Mouse (Mus musculus) left cerebral cortex, adult 8-10 months (tissue): ENCODE data around the gene Gm17949. TPM values are rescaled to one million over a fixed set of nuclear protein-coding genes. Genes with fewer than 3 reads are reported as not detected.

ENCODE experiments used
- DNase-seq, 2 experiments: peaks; one replicate each; pipeline ENCODE4 v3.0.0; 2022; ENCODE audit warnings: low spot score in 2 of 2
- total RNA-seq, 4 experiments: library from RNA; stranded (reverse); gene quantifications; 2 replicates each; pipeline ENCODE4 v1.2.4; 2022

Gm17949 gene
- total RNA-seq, 4 experiments from 2014 or later = 0.48 to 0.65 (median 0.53) TPM; not detected in 1

DNA sequence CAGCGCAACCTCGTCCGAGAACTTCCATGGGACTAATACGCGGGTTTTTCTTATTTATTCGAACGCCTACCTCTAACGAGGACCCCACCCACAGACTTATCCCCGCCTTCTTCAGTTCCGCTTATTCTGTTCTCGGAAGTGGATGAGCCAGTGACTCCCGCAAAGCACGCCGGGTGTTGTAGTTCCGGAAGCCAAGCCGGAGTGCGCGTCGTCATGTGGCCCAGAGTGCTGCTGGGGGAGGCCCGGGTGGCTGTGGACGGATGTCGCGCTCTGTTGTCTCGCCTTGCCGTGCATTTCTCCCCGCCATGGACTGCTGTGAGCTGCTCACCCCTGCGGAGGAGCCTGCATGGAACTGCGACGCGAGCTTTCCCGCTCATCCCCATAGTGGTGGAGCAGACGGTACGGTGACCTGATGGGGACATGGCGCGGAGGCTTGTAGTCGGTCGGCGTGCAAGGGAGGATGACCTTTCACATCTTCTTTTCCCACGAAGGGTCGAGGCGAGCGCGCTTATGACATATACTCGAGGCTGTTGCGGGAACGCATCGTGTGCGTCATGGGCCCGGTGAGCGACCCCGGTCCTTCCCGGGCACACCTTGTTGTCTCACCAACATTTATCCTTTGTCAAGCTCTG, 21.0 kb upstream of the Gm17949 start, which contains the start of gene Clpp:
Clpp (plus strand) TSS at position 191 of the 632 bp plus-strand sequence.
- peak; percentile 82 to 94 for DNase-seq

DNA sequence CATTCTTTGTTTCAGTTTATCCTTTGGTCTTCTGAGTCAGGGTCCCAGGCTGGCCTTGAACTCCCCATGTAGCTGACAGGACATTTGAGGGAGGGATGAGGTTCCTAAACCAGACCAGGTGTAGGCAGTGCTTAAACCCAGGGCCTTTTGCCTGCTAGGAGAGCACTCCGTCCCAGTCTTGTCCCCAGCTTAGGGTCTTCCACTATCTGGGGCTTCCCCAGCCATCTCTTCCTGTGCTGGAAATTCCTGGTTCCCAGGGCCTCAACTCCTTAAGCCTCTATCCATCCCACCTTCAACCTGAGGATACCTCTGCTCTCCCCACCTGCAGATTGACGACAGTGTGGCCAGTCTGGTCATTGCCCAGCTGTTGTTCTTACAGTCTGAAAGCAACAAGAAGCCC, 20.3 kb upstream of the Gm17949 start:
- DNase-seq = peak in 1 of 2 experiments; percentile 5

DNA sequence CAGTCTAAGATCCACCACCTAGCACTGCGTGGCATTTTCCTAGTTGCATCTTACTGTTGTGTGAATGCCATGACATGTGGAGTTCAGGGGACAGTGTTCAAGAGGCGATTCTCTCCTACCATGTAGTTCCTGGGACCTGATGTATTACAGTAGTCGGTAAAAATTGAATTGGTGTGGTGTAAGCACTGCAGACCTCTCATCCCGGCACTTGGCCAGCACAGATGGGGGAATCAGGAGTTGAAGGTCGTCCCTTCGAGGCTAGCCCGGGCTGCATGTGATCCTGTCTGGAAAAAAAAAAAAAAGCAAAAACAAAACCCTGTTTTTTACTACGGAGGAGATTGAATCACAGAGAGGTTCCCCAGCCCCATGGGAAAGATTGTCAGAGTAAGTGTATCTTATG, 16.2 kb upstream of the Gm17949 start:
- no peak for DNase-seq

GRCm38 (mm10) chr17:56996506-56996905, 14.8 kb upstream of the Gm17949 start:
- no peak for DNase-seq

- peak; percentile 86 to 97 for DNase-seq
These were observed 14.1 kb upstream of the Gm17949 start, which contains the start of gene Alkbh7 for GRCm38 (mm10) chr17:56997029-56997667. Alkbh7 (plus strand) TSS chr17:56997339.

DNA sequence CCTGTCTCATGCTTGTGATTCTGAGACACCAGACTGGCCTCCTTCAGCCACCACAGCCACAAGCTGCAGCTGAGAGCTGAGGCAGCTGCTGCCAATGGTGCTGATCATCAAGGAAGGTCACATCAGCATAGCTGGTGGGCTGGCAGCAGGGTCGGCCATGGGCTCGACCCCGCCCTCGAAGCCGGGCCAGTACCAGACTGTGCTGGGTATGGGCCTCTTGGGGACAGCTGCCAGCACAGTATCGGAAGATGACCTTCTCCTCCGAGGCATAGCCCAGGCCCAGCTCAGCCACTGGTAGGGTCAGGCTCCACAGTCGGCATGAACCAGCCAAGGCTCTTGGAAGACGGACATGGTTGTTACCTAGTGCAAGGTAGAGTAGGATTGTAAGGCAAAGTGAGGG, 11.9 kb upstream of the Gm17949 start:
- no peak for DNase-seq

- DNase-seq = no peak
These were observed 11.2 kb upstream of the Gm17949 start, which contains the start of gene Pspn for GRCm38 (mm10) chr17:56999968-57000609. Pspn (minus strand) TSS chr17:57000018.

- DNase-seq = no peak
These were observed 10.0 kb upstream of the Gm17949 start for GRCm38 (mm10) chr17:57001228-57001627.

DNA sequence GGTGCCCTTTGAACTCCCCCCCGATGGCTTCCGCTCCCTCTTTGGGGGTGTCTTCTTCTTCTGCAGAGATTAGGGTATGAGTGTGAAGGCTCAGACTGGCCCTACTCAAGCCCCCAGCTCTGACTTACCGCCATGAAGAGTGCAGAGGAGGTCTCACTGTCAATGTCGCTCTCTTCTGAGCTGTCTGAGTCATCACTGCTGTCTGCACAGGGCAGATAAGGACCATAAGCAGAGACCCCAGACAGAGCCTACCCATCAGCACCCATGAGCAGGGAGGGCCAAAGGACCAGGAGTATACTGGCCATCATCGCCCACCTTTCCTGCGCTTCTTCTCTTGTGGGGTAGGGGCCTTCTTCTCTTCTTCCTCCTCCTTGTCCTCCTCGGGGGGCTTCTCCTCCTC, 7.3 kb upstream of the Gm17949 start:
- DNase-seq = no peak

GRCm38 (mm10) chr17:57007137-57007905, 3.9 kb upstream of the Gm17949 start:
- no peak for DNase-seq

GRCm38 (mm10) chr17:57010911-57011235, 396 bp upstream of the Gm17949 start:
- DNase-seq = no peak

DNA sequence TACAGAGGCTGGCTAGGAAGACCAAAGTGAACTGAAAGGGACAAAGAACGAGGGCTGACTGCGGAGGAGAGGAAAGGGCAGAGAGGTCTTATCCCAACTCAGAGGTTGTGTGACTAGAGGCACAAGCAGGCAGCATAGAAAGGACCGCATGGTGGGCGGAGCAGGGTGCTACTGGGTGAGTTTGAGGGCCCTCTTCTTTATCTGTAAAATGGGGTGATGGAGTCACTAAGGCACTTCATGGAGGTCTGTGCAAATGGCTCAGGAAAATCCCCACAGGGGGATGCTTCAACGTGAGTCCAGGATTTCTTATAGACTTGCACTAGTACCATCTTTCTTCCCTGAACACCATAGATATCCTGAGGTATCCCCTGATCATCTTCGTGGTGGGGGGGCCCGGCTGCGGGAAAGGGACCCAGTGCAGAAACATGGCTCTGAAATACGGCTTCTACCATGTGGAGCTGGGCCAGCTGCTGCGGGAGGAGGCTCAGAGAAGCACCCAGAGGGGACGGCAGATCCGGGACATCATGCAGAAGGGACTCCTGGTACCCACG, 1.1 kb downstream of the Gm17949 start:
- DNase-seq = no peak

GRCm38 (mm10) chr17:57019693-57020092, 8.4 kb downstream of the Gm17949 start:
- no peak for DNase-seq

DNA sequence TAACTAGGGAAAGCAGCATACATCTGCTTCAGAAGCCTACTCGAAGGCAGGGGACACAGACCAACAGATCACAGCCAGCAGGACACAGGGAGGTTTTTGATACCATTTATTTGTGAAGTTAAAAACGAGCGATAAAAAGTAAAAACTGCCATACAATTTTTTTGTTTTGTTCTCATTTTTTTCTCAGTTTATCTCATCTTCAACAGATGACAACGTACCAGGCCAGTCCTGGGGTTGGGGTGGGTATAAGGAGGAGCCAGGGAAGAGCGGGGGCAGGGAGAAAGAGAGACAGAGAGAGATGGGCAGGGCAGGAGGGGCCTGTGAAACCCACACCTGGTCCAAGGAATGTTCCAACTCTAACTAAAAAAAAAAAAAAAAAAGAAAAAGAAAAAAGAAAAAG, 9.7 kb downstream of the Gm17949 start:
- no peak for DNase-seq

DNA sequence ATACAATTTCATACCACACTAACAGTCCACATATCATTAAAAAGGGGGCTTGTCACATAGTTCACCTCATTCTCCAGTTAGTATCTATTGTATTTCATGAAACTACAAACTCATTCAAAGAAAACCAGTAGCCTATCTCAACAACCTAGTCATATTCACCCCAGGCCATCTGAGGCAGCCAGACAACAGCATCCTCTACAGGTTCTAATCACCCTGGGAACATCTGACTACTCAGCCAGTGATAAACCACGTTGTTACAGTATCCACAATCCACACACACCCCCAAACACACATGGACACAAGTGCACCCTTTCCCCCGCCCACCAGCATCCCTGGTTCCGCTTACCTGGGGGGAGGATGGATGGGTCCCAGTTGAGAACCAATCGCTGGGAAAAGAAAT, 16.2 kb downstream of the Gm17949 start:
- no peak for DNase-seq

GRCm38 (mm10) chr17:57029691-57030090, 18.4 kb downstream of the Gm17949 start:
- no peak for DNase-seq

GRCm38 (mm10) chr17:57030931-57031660, 19.8 kb downstream of the Gm17949 start, which contains the start of gene Khsrp:
Khsrp (minus strand) TSS chr17:57031522.
- peak in 1 of 2 experiments; percentile 31 for DNase-seq

- peak; percentile 96 to 100 for DNase-seq
These were observed 20.6 kb downstream of the Gm17949 start for GRCm38 (mm10) chr17:57031661-57032420.

DNA sequence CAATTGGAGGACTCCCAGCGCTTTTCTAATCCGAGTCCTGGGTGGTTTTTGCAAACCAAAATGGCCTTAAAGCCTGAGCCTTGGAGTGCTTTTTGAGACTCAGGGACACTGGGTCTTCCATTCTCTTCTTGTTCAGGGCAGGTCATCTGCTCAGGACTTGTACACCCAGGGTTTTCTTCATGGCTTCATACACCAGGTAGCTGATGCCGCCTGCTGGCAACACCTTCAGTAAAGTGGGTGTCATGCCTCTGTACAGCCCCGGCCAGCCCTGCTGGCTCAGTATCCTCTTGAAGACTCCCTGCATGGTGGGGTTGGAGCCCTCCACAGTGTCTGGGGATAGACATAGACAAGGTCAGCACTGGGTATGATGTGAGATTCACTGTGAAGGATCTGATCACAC, 21.6 kb downstream of the Gm17949 start:
- DNase-seq = no peak

DNA sequence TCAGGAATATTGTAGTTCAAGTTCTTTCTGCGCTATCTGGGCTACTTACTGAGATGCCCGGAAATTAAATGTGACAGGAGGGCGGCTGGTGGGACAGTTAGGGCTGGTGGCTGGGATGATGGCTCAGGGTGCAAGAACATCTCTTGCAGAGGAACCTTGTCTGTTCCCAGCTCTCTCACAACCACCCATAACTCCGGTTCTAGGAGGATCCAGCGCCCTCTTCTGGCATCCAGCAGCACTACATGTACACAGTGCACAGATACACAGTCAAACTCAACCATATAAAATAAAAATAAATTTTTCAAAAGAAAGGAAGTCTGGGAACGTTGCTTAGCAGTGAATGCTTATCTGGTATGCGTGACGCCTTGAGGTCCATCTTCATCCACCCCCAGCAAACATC, 27.7 kb downstream of the Gm17949 start:
- no peak for DNase-seq
